Mouse (Mus musculus) myocyte (in vitro differentiated cells): ENCODE measurements at regions not wholly inside any gene's neighbourhood (a gene's known extent, or its start where the extent isn't known, plus 50 kb on each side); places are given as distances from the start of the nearest gene placed in this dataset.

Source experiments
- E2F4 ChIP-seq: IDR thresholded peaks from one replicate; pipeline ENCODE4 v1.6.1; 2011; ENCODE audit warnings: mild to moderate bottlenecking, control low read depth, moderate library complexity; ENCODE audit not compliant: insufficient read depth
- MYOD1 ChIP-seq, 3 experiments: IDR thresholded peaks; one replicate each; pipeline ENCODE4 v1.6.1; 2011; ENCODE audit warnings: control low read depth in 2 of 3, low read depth in 2 of 3, mild to moderate bottlenecking in 2 of 3, moderate library complexity in 1 of 3; ENCODE audit not compliant: insufficient read length in 2 of 3, control insufficient read depth in 1 of 3
- POLR2A ChIP-seq: IDR thresholded peaks from one replicate; pipeline ENCODE4 v1.6.1; 2011; ENCODE audit warnings: low read depth, mild to moderate bottlenecking, control low read depth, moderate library complexity; ENCODE audit not compliant: insufficient read length

DNA sequence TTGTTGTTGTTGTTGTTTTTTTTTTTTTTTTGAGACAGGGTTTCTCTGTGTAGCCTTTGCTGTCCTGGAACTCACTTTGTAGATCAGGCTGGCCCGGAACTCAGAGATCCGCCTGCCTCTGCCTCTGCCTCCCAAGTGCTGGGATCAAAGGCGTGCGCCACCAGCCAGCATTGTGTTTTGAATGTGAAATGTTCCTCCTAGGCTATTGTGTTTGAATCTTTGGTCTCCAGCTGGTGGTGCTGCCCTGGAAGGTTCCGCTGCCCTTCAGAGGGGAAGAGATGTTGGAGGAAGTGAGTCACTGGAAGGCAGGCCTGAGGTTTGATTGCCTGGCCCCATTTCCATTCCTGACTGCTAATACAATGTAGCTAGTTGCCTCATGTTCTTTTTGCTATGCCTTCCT, 78.8 kb downstream of the Slc30a10 start:
- TF ChIP-seq MYOD1 (IDR thresholded peaks at IDR 0.05; ENCODE audit: control insufficient read depth in 1 of 3, insufficient read length in 2 of 3, low read depth in 2 of 3) (no peak), E2F4 (no peak), POLR2A (no peak)
